16 mouse cellular contexts compared by ENCODE assay signal in the genomic region with DNA sequence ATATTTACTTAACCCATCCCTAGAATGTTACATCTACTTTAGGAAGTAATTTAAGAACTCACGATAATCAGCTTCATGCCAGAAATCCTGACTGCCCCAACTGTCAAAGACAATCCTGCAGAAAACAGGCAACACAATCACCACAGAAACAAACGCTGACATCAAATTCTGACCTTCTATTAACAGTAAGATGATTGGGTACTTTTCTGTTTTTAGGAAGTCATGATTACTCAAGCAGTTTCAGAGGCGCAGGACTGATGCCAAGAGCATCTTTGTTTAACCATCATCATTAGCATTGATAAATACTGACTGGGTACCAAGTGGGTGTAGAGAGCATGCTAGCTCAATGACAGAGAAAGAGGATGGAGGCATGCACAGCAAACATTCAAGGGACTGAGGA. TPM values are rescaled to one million over a fixed set of nuclear protein-coding genes. Genes with fewer than 3 reads are reported as not detected.
A peak's percentile ranks its signal among the peaks of the same experiment; 100 is the strongest.
DNase-seq lines count a peak whose midpoint lies in the region; ATAC-seq and TF ChIP-seq lines count a peak whose summit lies in the region.
"Had no signal": no experiment of that assay in that cellular context is flagged by ENCODE, and none has a peak within 500 bp of the region (broad histone marks: within the 10 kb centered on the region; RNA-seq: fewer than 3 reads in every experiment).

No protein-coding gene starts in this region.

- H3K36me3 ChIP-seq in lung, embryonic 16.5 days (ENCODE audit: control insufficient read depth, insufficient read depth, low read length) = no peaks in the 10 kb centered on the region
- H3K36me3 ChIP-seq in heart, embryonic 12.5 days = peaks cover 21% of the 10 kb centered on the region

- ATAC-seq in lung, embryonic 16.5 days (ENCODE audit: low read depth) = 0 out of 2 replicates have a peak, but pooled peaks have one; percentile 18
- ATAC-seq in neutrophil, adult 5-6 weeks (ENCODE audit: extremely low read depth, insufficient number of reproducible peaks, low FRiP score, poor library complexity, severe bottlenecking) = peak; percentile 30; the same call in 1 of the 2 replicates
- ATAC-seq in heart, embryonic 12.5 days (ENCODE audit: insufficient number of reproducible peaks, low FRiP score) = no peak
- ATAC-seq: forebrain, embryonic 16.5 days had no signal

- no peak overlapping the region for H3K4me2 ChIP-seq in lung, embryonic 16.5 days (ENCODE audit: low read depth, low read length)
- H3K4me2 ChIP-seq in heart, embryonic 12.5 days = no peak overlapping the region
- H3K4me2 ChIP-seq: embryonic facial prominence, embryonic 15.5 days; heart, embryonic 13.5 days; hindbrain, embryonic 12.5 days; limb, embryonic 13.5 days had no signal

- H3K27me3 ChIP-seq in lung, embryonic 16.5 days (ENCODE audit: control insufficient read depth, insufficient read depth, low read depth, low read length) = no peaks in the 10 kb centered on the region
- no peaks in the 10 kb centered on the region for H3K27me3 ChIP-seq in heart, embryonic 12.5 days (replicated peaks)
- H3K27me3 ChIP-seq: embryonic facial prominence, embryonic 15.5 days; heart, embryonic 13.5 days; hindbrain, embryonic 12.5 days; limb, embryonic 13.5 days had no signal

- no peak for TF ChIP-seq CTCF in left cerebral cortex, adult 2 months (IDR thresholded peaks at IDR 0.05)

- H3K4me1 ChIP-seq in lung, embryonic 16.5 days (replicated peaks; ENCODE audit: control insufficient read depth, insufficient read depth, low read length) = peaks cover 7% of the 10 kb centered on the region; the same call in 1 of the 2 replicates
- H3K4me1 ChIP-seq in heart, embryonic 12.5 days (replicated peaks) = peaks cover 6% of the 10 kb centered on the region
- H3K4me1 ChIP-seq: hindbrain, embryonic 12.5 days had no signal

- no peak overlapping the region for H3K9ac ChIP-seq in lung, embryonic 16.5 days (ENCODE audit: low read length)
- H3K9ac ChIP-seq in heart, embryonic 12.5 days = no peak overlapping the region
- H3K9ac ChIP-seq: embryonic facial prominence, embryonic 15.5 days; heart, embryonic 13.5 days; hindbrain, embryonic 12.5 days; limb, embryonic 13.5 days had no signal

- WGBS in lung, embryonic 16.5 days = 46% methylated on average over 3 of the region's 3 CpGs
- 72% methylated on average over 3 of the region's 3 CpGs for WGBS in heart, embryonic 12.5 days

- no peak overlapping the region for H3K4me3 ChIP-seq in left cerebral cortex, adult 2 months
- no peak overlapping the region for H3K4me3 ChIP-seq in lung, embryonic 16.5 days (ENCODE audit: low read length)
- no peak overlapping the region for H3K4me3 ChIP-seq in heart, embryonic 12.5 days
- H3K4me3 ChIP-seq: embryonic facial prominence, embryonic 15.5 days; heart, embryonic 13.5 days; hindbrain, embryonic 12.5 days; limb, embryonic 13.5 days had no signal

- peak overlapping the region; percentile 61 for H3K27ac ChIP-seq in left cerebral cortex, adult 2 months
- H3K27ac ChIP-seq in lung, embryonic 16.5 days (ENCODE audit: low read length) = no peak overlapping the region; the same call in 1 of the 2 replicates
- H3K27ac ChIP-seq in heart, embryonic 12.5 days (ENCODE audit: poor library complexity, severe bottlenecking) = no peak overlapping the region
- H3K27ac ChIP-seq: embryonic facial prominence, embryonic 15.5 days; heart, embryonic 13.5 days; hindbrain, embryonic 12.5 days; limb, embryonic 13.5 days had no signal

- no peaks in the 10 kb centered on the region for H3K9me3 ChIP-seq in lung, embryonic 16.5 days (ENCODE audit: control insufficient read depth, low read length)
- no peaks in the 10 kb centered on the region for H3K9me3 ChIP-seq in heart, embryonic 12.5 days (replicated peaks)
- H3K9me3 ChIP-seq: embryonic facial prominence, embryonic 15.5 days; heart, embryonic 13.5 days; hindbrain, embryonic 12.5 days; limb, embryonic 13.5 days had no signal

- intact Hi-C loops in left cerebral cortex, adult 2 months (cut with DNase I) = no loop called here

- no peak for DNase-seq in left cerebral cortex, adult 2 months (ENCODE audit: extremely low spot score in 1 of 2, low spot score in 2 of 2)
- DNase-seq in left cerebral cortex, adult 18-20 months (ENCODE audit: low spot score in 2 of 2) = no peak
- DNase-seq in adipocyte (ENCODE audit: low spot score) = peak; percentile 30
- no peak for DNase-seq in right cerebral cortex, postnatal 14 days
- DNase-seq: adrenal gland, postnatal 10 days; cerebellum, postnatal 25 days; gastrocnemius, postnatal 14 days; kidney, adult 18-20 months had no signal

RNA-seq across cellular contexts. Expression of a gene that starts 49.9 kb away (rescaled TPM):
- 10 to 100 TPM; 17.2 to 19.3 TPM for total RNA-seq in left cerebral cortex, adult 2 months (2021)
- total RNA-seq in left cerebral cortex, adult 18-20 months (2021) = 10 to 100 TPM; 20.5 to 24.6 TPM
- 64.7 and 71.5 TPM in 2 replicates for polyA plus RNA-seq in lung, embryonic 16.5 days (2015; fragmentation: Nextera tagmentation; extraction: Ambion mirVana)
- 0.93 and 2.9 TPM in 2 replicates for total RNA-seq in neutrophil, adult 5-6 weeks (2017)
- 58.4 and 65.9 TPM in 2 replicates for polyA plus RNA-seq in heart, embryonic 12.5 days (2016; fragmentation: Nextera tagmentation; extraction: Ambion mirVana)
